Mouse (Mus musculus) kidney, postnatal 4 days (tissue): ENCODE data around the gene Arhgap23.

Experiments used
- DNase-seq, 2 experiments: peaks; one replicate each; pipeline ENCODE4 v3.0.0; 2021; ENCODE audit warnings: mixed read lengths in 2 of 2

Arhgap23 gene

GRCm38 (mm10) chr11:97435808-97436491, 20.6 kb downstream of the Arhgap23 start:
- DNase-seq = peak; percentile 51 to 60

- peak; percentile 92 to 96 for DNase-seq
These were observed 22.4 kb downstream of the Arhgap23 start for GRCm38 (mm10) chr11:97437745-97438144.

GRCm38 (mm10) chr11:97438868-97439267, 23.5 kb downstream of the Arhgap23 start:
- peak; percentile 66 to 76 for DNase-seq

GRCm38 (mm10) chr11:97439935-97440334, 24.6 kb downstream of the Arhgap23 start:
- DNase-seq = peak; percentile 86 to 91

GRCm38 (mm10) chr11:97440441-97440881, 25.1 kb downstream of the Arhgap23 start:
- peak; percentile 63 to 79 for DNase-seq

GRCm38 (mm10) chr11:97441036-97441657, 25.8 kb downstream of the Arhgap23 start:
- peak; percentile 40 to 61 for DNase-seq

GRCm38 (mm10) chr11:97441658-97442125, 26.4 kb downstream of the Arhgap23 start:
- peak; percentile 60 to 70 for DNase-seq

GRCm38 (mm10) chr11:97442891-97443675, 27.8 kb downstream of the Arhgap23 start:
- DNase-seq = no peak

GRCm38 (mm10) chr11:97445596-97445995, 30.3 kb downstream of the Arhgap23 start:
- no peak for DNase-seq

- DNase-seq = no peak
These were observed 30.7 kb downstream of the Arhgap23 start for GRCm38 (mm10) chr11:97445999-97446511.

GRCm38 (mm10) chr11:97447979-97448378, 32.6 kb downstream of the Arhgap23 start:
- no peak for DNase-seq

- no peak for DNase-seq
These were observed 33.5 kb downstream of the Arhgap23 start for GRCm38 (mm10) chr11:97448611-97449394.

GRCm38 (mm10) chr11:97449601-97450293, 34.4 kb downstream of the Arhgap23 start:
- peak; percentile 85 to 91 for DNase-seq

- DNase-seq = peak in 1 of 2 experiments; percentile 58
These were observed 35.1 kb downstream of the Arhgap23 start for GRCm38 (mm10) chr11:97450305-97450922.

- DNase-seq = no peak
These were observed 36.3 kb downstream of the Arhgap23 start for GRCm38 (mm10) chr11:97451625-97452024.

GRCm38 (mm10) chr11:97457120-97457519, 41.8 kb downstream of the Arhgap23 start:
- no peak for DNase-seq

GRCm38 (mm10) chr11:97461307-97461820, 46.0 kb downstream of the Arhgap23 start:
- no peak for DNase-seq

- DNase-seq = no peak
These were observed 47.2 kb downstream of the Arhgap23 start for GRCm38 (mm10) chr11:97462538-97462937.

- DNase-seq = no peak
These were observed 47.8 kb downstream of the Arhgap23 start for GRCm38 (mm10) chr11:97463166-97463565.

- no peak for DNase-seq
These were observed 48.7 kb downstream of the Arhgap23 start for GRCm38 (mm10) chr11:97463991-97464390.

- DNase-seq = no peak
These were observed 50.6 kb downstream of the Arhgap23 start for GRCm38 (mm10) chr11:97465957-97466356.
